Mouse (Mus musculus): ENCODE measurements at regions not wholly inside any gene's neighbourhood (a gene's known extent, or its start where the extent isn't known, plus 50 kb on each side); places are given as distances from the start of the nearest gene placed in this dataset.
A peak's percentile ranks its signal among the peaks of the same experiment; 100 is the strongest.

- DNase-seq (ENCODE audit: extremely low spot score, low spot score): no peak
These were observed 148.0 kb upstream of the Klf6 start for GRCm38 (mm10) chr13:5713195-5713863.

- no peak for DNase-seq (ENCODE audit: extremely low spot score, low spot score)
These were observed 147.1 kb upstream of the Klf6 start for GRCm38 (mm10) chr13:5714191-5714591.

- no peak for DNase-seq (ENCODE audit: extremely low spot score, low spot score)
These were observed 146.5 kb upstream of the Klf6 start for GRCm38 (mm10) chr13:5714793-5715192.

- DNase-seq (ENCODE audit: extremely low spot score, low spot score): no peak
These were observed 144.5 kb upstream of the Klf6 start for GRCm38 (mm10) chr13:5716749-5717148.

GRCm38 (mm10) chr13:5723319-5723718 lies 138.0 kb upstream of the Klf6 start:
- no peak for DNase-seq (ENCODE audit: extremely low spot score, low spot score)

GRCm38 (mm10) chr13:5724364-5724763 lies 136.9 kb upstream of the Klf6 start:
- peak; percentile 24 for DNase-seq (ENCODE audit: extremely low spot score, low spot score)

- no peak for DNase-seq (ENCODE audit: extremely low spot score, low spot score)
These were observed 135.3 kb upstream of the Klf6 start for GRCm38 (mm10) chr13:5725984-5726383.

GRCm38 (mm10) chr13:5726446-5726845 lies 134.8 kb upstream of the Klf6 start:
- no peak for DNase-seq (ENCODE audit: extremely low spot score, low spot score)

- no peak for DNase-seq (ENCODE audit: extremely low spot score, low spot score)
These were observed 133.1 kb upstream of the Klf6 start for GRCm38 (mm10) chr13:5728172-5728571.

- DNase-seq (ENCODE audit: extremely low spot score, low spot score): no peak
These were observed 132.5 kb upstream of the Klf6 start for GRCm38 (mm10) chr13:5728808-5729207.

- no peak for DNase-seq (ENCODE audit: extremely low spot score, low spot score)
These were observed 131.7 kb upstream of the Klf6 start for GRCm38 (mm10) chr13:5729426-5730068.

GRCm38 (mm10) chr13:5732206-5732605 lies 129.1 kb upstream of the Klf6 start:
- DNase-seq (ENCODE audit: extremely low spot score, low spot score): no peak

- DNase-seq (ENCODE audit: extremely low spot score, low spot score): no peak
These were observed 126.2 kb upstream of the Klf6 start for GRCm38 (mm10) chr13:5735027-5735624.

GRCm38 (mm10) chr13:5736472-5736871 lies 124.8 kb upstream of the Klf6 start:
- DNase-seq (ENCODE audit: extremely low spot score, low spot score): no peak

GRCm38 (mm10) chr13:5737214-5737613 lies 124.1 kb upstream of the Klf6 start:
- no peak for DNase-seq (ENCODE audit: extremely low spot score, low spot score)

- DNase-seq (ENCODE audit: extremely low spot score, low spot score): no peak
These were observed 120.5 kb upstream of the Klf6 start for GRCm38 (mm10) chr13:5740805-5741204.

GRCm38 (mm10) chr13:5744949-5745348 lies 116.3 kb upstream of the Klf6 start:
- no peak for DNase-seq (ENCODE audit: extremely low spot score, low spot score)

GRCm38 (mm10) chr13:5757176-5757575 lies 104.1 kb upstream of the Klf6 start:
- no peak for DNase-seq (ENCODE audit: extremely low spot score, low spot score)

GRCm38 (mm10) chr13:5757963-5758362 lies 103.3 kb upstream of the Klf6 start:
- no peak for DNase-seq (ENCODE audit: extremely low spot score, low spot score)

GRCm38 (mm10) chr13:5760030-5760429 lies 101.3 kb upstream of the Klf6 start:
- DNase-seq (ENCODE audit: extremely low spot score, low spot score): no peak

- DNase-seq (ENCODE audit: extremely low spot score, low spot score): no peak
These were observed 94.9 kb upstream of the Klf6 start for GRCm38 (mm10) chr13:5766394-5766793.

- DNase-seq (ENCODE audit: extremely low spot score, low spot score): no peak
These were observed 94.1 kb upstream of the Klf6 start for GRCm38 (mm10) chr13:5767202-5767601.

GRCm38 (mm10) chr13:5768699-5769098 lies 92.6 kb upstream of the Klf6 start:
- no peak for DNase-seq (ENCODE audit: extremely low spot score, low spot score)
